Mouse (Mus musculus) small intestine, adult 2 months (tissue): Measurements from ENCODE around the gene Gm42372. TPM values are rescaled to one million over a fixed set of nuclear protein-coding genes. Genes with fewer than 3 reads are reported as not detected.

Experiments used
- H3K27ac ChIP-seq: fragments of 200-500 bp; 2 replicates; pipeline ENCODE4 v1.5.1; 2012; ENCODE audit warnings: low read depth, low read length, control low read depth, inconsistent platforms; ENCODE audit not compliant: insufficient read depth
- H3K27me3 ChIP-seq: fragments of 200-500 bp; 2 replicates; pipeline ENCODE4 v1.6.1; 2012; ENCODE audit warnings: mild to moderate bottlenecking, moderate library complexity, low read length, inconsistent platforms; ENCODE audit not compliant: control insufficient read depth, insufficient read depth
- H3K36me3 ChIP-seq: fragments of 200-500 bp; 2 replicates; pipeline ENCODE4 v1.6.1; 2012; ENCODE audit warnings: mild to moderate bottlenecking, low read length, control low read depth, inconsistent platforms; ENCODE audit not compliant: control insufficient read depth, insufficient read depth
- H3K4me1 ChIP-seq: fragments of 200-500 bp; 2 replicates; pipeline ENCODE4 v1.6.1; 2012; ENCODE audit warnings: low read length, inconsistent platforms, mixed read lengths; ENCODE audit not compliant: control insufficient read depth, insufficient read depth, insufficient read length
- H3K4me3 ChIP-seq: fragments of 200-500 bp; 2 replicates; pipeline ENCODE4 v1.5.1; 2012; ENCODE audit warnings: low read depth, mild to moderate bottlenecking, control low read depth, inconsistent platforms, low read length, moderate library complexity
- CTCF ChIP-seq: fragments of 200-500 bp; IDR thresholded peaks from 2 replicates; pipeline ENCODE4 v1.5.1; 2012; ENCODE audit warnings: low read depth, mild to moderate bottlenecking, control low read depth, inconsistent platforms, low read length, moderate library complexity, mixed read lengths; ENCODE audit not compliant: insufficient replicate concordance, insufficient read length; ENCODE audit errors: extremely low read depth
- POLR2A ChIP-seq: fragments of 200-500 bp; IDR thresholded peaks from 2 replicates; pipeline ENCODE4 v1.6.1; 2012; ENCODE audit warnings: low read depth, mild to moderate bottlenecking, control low read depth, inconsistent platforms, low read length, moderate library complexity
- WGBS: fragments of 180-500 bp; shearing (Covaris S2); methylation state at CpG from one replicate; pipeline ENCODE4 v1.1.7; 2018; 5-methylcytosine and 5-hydroxymethylcytosine counted together
- polyA plus RNA-seq: library from polyadenylated mRNA; depleted of rRNA; stranded (reverse); fragments of >200 nt; gene quantifications from 2 replicates; pipeline ENCODE4 v1.2.3, GENCODE M21; 2012

Gm42372 gene
- polyA plus RNA-seq, 1 experiment, result 0.14 TPM

DNA sequence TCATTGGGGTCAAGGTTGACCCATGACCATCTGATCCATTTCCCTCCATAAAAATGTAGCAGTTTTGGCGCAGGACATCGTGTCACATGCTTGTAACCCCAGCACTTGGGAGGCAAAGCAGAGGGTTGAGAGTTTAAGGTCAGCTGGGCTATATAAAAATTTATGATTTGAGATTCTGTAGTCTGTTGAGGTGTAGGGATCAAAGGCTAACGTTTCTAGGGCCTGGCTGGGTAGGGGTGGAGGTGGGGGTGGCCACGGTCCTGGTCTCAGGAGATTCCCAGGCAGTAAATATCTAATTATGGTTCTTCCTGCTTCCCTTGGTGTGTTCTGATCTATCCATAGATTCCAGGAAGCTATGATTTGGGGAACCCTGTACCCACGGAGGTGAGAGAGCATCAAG lies 21.2 kb upstream of the Gm42372 start:
- H3K4me3 ChIP-seq, result no peak overlapping the region
- 32% methylated on average over 5 of the region's 5 CpGs for WGBS
- H3K27ac ChIP-seq, result no peak overlapping the region
- TF ChIP-seq CTCF (no peak), POLR2A (no peak)
- H3K4me1 ChIP-seq, result peaks cover 5% of the 10 kb centered on the region; the same call in 1 of the 2 replicates
- no peaks in the 10 kb centered on the region for H3K36me3 ChIP-seq
- no peaks in the 10 kb centered on the region; the same call in 1 of the 2 replicates for H3K27me3 ChIP-seq

DNA sequence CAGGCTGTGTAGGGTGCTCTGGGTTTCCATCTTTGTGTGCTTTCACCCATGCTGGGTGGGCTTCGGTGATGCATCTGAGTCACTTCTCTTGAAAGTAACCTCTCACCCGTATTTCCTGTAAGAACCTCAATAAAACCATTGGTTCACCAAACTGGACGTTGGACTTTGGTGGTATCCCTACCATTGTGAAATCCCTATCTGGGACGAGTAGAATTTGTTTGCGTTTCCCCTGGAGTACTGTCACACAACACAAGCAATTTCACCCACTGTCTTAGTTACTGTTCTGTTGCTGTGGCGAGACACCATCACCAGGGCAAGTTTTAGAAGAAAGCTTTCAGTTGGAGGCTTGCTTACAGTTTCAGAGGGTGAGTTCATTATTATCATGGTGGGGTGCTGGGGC lies 14.5 kb upstream of the Gm42372 start:
- Histone ChIP-seq H3K36me3 (no peaks in the 10 kb centered on the region), H3K27ac (no peak overlapping the region), H3K4me1 (no peaks in the 10 kb centered on the region), H3K27me3 (no peaks in the 10 kb centered on the region), H3K4me3 (no peak overlapping the region)
- TF ChIP-seq POLR2A, result no peak
- TF ChIP-seq CTCF, result no peak
- WGBS, result 50% methylated on average over 6 of the region's 6 CpGs

- H3K4me1 ChIP-seq, result no peaks in the 10 kb centered on the region
- no peaks in the 10 kb centered on the region for H3K27me3 ChIP-seq
- H3K36me3 ChIP-seq, result no peaks in the 10 kb centered on the region
- TF ChIP-seq POLR2A (no peak), CTCF (no peak)
- H3K4me3 ChIP-seq, result no peak overlapping the region
- 67% methylated on average over 3 of the region's 3 CpGs for WGBS
- H3K27ac ChIP-seq, result no peak overlapping the region
These were observed 11.7 kb upstream of the Gm42372 start for GRCm38 (mm10) chr7:16971160-16971559.

DNA sequence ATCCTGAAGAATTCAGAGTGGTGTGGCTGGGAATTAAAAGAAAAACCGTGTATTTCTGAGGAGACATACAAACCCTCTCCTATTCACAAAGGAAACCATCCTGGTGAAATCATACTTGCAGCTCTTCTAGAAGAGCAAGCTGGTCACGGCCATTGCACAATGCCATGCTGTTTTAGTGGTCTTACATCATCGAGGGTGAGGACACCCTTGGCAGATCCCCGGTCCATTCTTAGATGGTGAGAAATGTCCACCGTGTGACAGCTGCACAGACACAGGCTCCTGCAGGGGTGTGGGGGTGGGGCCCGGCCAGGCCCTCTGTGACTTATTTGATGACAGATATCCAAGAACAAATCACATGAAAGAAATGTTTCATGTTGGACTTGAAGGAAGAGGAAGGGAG lies 8.9 kb upstream of the Gm42372 start:
- Histone ChIP-seq H3K27me3 (no peaks in the 10 kb centered on the region), H3K4me1 (no peaks in the 10 kb centered on the region), H3K4me3 (no peak overlapping the region), H3K36me3 (no peaks in the 10 kb centered on the region), H3K27ac (no peak overlapping the region)
- TF ChIP-seq CTCF (no peak), POLR2A (no peak)
- 63% methylated on average over 6 of the region's 6 CpGs for WGBS

DNA sequence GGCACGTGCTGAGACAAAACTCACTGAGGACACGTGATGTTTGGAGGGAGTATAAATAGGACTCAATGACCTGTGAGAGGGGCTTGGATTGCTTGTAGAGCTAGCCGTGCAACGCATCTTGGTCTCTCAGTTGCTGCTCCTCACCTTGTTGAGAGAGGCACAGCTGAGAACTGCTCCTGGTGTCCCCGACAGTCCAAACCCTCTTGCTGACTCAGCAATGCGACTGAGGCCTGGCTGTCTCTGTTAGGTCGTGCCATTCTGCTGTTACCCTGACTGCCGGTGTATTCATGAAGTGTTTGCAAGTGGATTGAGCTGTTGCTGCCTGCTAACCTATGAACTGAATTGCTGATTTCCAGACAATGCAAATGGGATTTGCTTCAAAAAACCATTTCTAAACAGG lies 6.6 kb upstream of the Gm42372 start:
- no peaks in the 10 kb centered on the region; the same call in 1 of the 2 replicates for H3K4me1 ChIP-seq
- no peak overlapping the region for H3K27ac ChIP-seq
- H3K36me3 ChIP-seq, result no peaks in the 10 kb centered on the region
- H3K4me3 ChIP-seq, result no peak overlapping the region
- H3K27me3 ChIP-seq, result no peaks in the 10 kb centered on the region
- TF ChIP-seq CTCF, result no peak
- no peak for TF ChIP-seq POLR2A
- WGBS, result 65% methylated on average over 8 of the region's 8 CpGs

- Histone ChIP-seq H3K27ac (no peak overlapping the region), H3K27me3 (no peaks in the 10 kb centered on the region), H3K4me3 (no peak overlapping the region), H3K4me1 (no peaks in the 10 kb centered on the region; the same call in 1 of the 2 replicates), H3K36me3 (no peaks in the 10 kb centered on the region)
- TF ChIP-seq CTCF, result no peak
- TF ChIP-seq POLR2A, result no peak
- 63% methylated on average over 6 of the region's 6 CpGs for WGBS
These were observed 4.7 kb upstream of the Gm42372 start for GRCm38 (mm10) chr7:16978173-16978572.

DNA sequence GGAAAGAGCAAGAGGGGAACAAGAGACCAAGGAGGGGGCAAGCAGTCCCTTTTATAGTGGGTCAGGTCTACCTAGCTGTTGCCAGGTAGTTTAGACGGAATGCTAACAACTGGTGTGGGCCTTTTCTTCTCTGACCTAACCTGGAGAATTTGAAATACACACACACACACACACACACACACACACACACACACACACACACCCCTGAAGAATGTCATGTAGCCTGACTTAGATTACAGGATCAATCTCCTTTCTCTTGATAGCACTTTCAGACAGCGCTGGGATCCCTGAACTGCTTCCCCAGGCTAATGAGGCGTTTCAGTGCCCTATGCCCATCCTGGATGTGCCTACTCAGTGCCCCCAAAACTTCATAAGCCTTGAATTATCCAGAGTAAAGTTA lies 4.3 kb upstream of the Gm42372 start:
- Histone ChIP-seq H3K27ac (no peak overlapping the region), H3K4me3 (no peak overlapping the region), H3K27me3 (no peaks in the 10 kb centered on the region), H3K36me3 (no peaks in the 10 kb centered on the region), H3K4me1 (no peaks in the 10 kb centered on the region; the same call in 1 of the 2 replicates)
- 78% methylated on average over 3 of the region's 3 CpGs for WGBS
- TF ChIP-seq CTCF, result no peak
- TF ChIP-seq POLR2A, result no peak
